Mouse (Mus musculus): ENCODE data around the gene Rnf181.
A peak's percentile ranks its signal among the peaks of the same experiment; 100 is the strongest.

The Rnf181 gene

DNA sequence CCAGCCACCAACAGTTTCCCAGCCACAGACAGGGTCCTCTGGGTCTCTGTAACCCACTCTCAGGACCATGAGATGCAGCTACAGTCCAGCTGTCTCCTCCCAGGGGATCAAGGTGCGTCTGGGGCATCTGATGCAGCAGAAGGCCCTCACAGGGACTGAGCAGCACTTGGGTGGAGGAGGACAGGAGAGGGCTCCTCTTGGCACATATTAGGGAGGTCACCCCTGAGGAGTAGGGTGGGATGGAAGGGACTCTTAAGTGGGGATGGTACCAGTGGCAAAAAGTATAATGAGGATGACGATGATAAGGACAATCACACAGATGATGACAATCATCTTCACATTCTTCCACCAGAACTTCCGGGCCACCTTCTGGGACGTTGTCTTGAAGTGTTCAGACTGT is 18.5 kb upstream of the Rnf181 start:
- no peak for DNase-seq (ENCODE audit: low read depth, low spot score)

DNA sequence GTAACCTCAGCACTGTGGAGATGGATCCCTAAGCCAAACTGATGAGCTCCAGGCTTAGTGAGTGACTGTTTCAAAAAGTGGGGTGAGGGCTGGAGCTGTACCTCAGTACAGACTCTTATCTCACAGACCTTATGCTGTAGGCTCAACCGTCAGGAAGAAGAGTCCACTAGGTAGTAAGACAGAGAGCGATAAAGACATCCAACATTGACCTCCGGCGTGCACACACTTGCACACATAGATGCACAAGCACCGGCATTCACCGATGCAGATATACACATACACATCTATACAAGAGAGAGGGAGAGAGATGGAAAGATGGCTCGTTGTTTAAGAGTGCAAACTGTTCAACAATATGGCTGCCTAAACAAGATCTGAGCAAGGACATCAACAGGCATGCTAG is 17.2 kb upstream of the Rnf181 start:
- no peak for DNase-seq (ENCODE audit: low read depth, low spot score)

DNA sequence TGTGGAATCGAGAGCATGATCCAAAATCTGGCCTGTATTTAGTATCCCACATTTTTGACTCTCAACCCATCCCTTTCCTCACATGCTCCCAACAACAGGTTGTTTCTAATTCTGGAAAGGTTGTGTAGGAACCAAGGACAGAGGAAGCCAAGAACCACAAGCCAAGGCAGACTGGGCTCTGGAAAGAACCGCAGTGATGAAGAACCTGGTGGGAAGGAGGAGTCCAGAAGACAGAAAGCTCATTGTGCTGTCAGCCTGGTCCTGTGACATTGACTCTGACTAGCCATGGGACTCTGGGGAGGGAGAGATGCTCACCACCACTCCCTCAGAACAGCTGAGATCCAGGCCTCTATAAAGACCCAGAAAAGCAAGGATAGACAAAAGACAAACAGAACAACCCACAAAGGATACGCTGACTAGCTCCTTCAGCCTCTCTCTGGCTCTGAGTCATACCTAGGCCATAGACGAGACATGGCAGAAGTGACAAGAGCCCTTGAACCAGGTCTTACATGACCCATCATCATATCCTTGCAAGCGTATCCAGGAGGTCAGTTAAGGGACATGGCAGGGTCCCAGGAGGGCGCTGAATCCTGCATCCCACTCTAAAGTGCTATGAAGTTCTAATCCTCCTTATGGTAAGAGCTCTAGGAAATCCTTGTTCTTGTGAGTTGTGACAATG is 16.5 kb upstream of the Rnf181 start:
- DNase-seq (ENCODE audit: low read depth, low spot score) = no peak

- no peak for DNase-seq (ENCODE audit: low read depth, low spot score)
These were observed 15.7 kb upstream of the Rnf181 start for GRCm38 (mm10) chr6:72382494-72382893.

DNA sequence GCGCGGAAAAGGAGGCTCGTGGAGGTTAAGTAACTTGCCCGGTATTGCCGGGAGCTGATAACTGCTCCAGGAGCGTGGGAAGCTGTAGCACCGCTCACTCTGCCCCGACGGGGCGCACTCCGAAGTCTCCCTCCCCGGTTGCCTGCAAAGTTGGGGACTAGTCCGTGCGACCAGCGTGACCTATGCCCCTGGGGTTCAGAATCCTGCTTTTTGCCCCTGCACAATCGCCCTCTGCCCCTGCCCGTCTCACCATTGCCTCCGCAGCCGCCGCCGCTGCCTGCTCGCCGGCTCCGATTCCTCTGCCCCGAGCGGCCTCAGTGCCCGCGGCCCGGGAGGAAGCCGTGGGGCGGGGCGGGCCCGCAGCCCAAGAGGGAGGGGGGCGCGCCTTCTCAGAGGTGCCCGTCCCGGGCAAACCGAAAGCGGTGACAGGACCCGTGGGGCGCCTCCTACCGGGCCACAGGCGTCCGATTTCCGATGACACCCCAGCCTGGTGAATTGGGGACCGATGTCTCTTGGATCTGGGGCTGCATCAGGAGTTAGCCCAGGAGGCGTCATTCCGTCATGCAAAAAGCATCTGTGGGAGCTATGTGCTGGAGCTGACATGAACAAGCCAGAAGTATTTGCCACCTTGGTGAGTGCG is 13.5 kb upstream of the Rnf181 start, which contains the start of gene Vamp5:
TSS of gene Vamp5 (minus strand) at position 338 of the 640 bp plus-strand sequence.
- DNase-seq (ENCODE audit: low read depth, low spot score) = no peak

GRCm38 (mm10) chr6:72379377-72380130 is 12.8 kb upstream of the Rnf181 start:
- no peak for DNase-seq (ENCODE audit: low read depth, low spot score)

DNA sequence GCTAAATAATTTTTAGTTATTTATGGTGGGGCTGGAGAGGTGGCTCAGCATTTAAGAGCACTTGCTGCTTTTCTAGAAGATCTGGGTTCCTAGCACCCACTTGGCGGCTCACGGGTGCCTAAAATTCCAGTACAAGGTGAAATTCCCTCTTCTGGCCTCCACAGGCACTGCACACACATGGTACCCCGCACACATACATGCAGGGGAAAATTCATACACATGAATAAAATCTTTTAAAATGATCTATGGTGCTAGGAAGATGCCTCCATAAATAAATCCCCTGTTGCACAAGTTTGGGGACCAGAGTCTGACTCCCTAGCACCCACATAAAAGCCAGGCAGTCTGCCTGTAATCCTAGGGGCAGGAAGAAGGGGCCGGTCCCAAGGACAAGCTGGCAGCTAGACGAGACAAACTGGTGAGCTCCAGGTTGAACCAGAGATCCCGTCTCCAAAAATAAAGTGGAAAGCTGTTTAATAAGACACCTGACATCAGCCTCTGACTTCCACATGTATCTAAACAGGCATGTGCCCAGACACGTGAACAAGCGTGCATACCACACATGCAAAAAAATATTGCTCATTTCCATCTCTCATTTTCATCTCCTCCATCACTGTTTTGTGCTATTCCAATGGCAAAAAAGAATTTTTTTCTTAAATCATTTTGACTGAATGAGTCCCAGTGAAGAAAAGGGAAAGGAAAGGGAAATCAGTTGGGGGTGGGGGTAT is 11.9 kb upstream of the Rnf181 start:
- DNase-seq (ENCODE audit: low read depth, low spot score) = no peak

DNA sequence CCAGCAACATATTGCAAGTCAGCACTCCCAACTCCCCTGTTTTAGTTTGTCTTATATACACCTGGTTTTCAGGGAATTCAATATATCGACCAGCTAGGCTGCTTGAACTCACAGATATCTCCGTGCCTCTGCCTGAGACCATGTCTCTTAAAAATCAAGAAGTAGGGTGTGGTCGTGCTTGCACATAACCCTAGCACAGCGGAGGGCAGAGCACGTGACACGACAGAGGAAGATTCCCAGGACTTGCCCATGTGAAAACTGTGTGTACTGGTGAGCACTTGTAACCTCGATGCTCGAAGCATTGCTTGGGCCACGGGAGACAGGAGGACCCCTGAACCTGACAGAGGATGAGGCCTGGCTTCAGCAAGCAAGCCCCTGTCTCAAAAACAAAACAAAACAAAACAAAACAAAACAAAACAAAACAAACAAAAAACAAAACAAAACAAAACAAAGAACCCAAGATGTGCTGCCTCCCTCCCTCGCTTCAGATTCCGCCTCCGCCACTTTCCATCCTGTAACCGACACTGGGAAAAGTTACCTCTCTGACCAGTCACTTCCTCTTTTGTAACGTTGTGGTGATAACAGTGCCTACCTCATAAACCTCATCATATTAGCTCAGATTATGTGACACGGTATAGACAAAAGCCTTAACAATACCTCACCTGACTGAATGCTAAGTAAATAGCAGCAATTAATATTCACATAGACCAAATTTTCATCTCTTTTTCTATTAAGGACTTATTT is 8.2 kb upstream of the Rnf181 start:
- DNase-seq (ENCODE audit: low read depth, low spot score) = no peak

GRCm38 (mm10) chr6:72374206-72374605 is 7.5 kb upstream of the Rnf181 start:
- no peak for DNase-seq (ENCODE audit: low read depth, low spot score)

DNA sequence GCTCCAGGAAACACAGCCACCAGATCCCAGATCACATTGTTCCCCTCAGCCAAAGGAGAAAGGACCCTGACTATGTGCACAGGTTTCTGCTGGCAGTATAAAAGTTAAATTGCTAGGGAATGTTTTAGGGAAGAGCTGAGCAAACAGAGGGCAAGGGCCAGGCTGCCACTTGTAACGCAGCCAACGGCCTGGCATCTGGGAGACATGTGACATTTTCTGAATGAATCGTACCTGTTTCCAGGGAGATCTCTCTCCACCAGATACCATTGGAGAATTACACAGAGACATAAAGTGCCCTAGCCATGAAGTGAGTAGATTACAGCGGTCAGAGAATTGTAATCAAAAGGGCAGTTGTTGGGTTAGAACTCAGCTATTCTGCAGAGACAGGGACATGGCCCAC is 6.4 kb upstream of the Rnf181 start:
- no peak for DNase-seq (ENCODE audit: low read depth, low spot score)

- no peak for DNase-seq (ENCODE audit: low read depth, low spot score)
These were observed 4.8 kb upstream of the Rnf181 start for GRCm38 (mm10) chr6:72371571-72371970.

DNA sequence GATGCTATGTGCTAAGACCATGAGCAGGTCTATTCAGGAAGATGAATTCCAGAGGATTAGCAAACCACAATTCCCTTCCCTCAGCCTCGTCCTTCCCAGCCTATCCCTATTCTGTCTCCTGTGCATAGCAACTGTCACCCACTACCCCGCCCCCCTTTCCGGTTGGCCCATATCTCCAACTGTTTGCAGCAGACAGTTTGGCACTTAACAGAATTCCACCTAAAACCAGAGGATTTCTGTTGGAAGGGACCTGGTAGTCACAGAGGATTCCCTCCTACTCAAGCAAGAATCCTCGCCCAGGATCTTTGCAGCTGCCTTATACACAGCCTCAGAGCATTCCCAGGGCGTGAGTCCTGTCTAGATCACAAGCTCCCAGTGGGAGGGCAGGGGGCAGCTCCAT is 4.4 kb upstream of the Rnf181 start:
- no peak for DNase-seq (ENCODE audit: low read depth, low spot score)

DNA sequence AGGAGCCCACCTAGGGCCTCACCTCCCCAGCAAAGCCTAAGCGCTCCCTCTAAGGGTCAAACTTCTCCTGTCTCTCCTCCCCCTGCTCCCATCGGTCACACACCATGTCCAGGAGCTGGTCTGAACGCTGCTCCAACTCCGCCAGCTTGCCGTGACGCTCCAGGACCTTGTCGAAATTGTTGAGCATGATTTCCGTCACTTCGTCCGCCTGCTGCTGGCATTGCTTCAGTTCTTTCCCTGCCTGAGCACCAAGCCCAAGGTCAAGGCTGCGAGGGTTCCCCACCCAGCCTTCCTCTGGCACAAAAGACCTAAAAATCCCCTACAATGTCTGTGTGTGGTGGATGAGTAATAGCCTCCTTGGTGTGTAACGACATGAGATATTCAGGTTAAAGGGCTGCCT is 3.3 kb upstream of the Rnf181 start:
- DNase-seq (ENCODE audit: low read depth, low spot score) = no peak

GRCm38 (mm10) chr6:72369557-72369956 is 2.8 kb upstream of the Rnf181 start:
- no peak for DNase-seq (ENCODE audit: low read depth, low spot score)

GRCm38 (mm10) chr6:72367460-72367974 is 761 bp upstream of the Rnf181 start:
- no peak for DNase-seq (ENCODE audit: low read depth, low spot score)

DNA sequence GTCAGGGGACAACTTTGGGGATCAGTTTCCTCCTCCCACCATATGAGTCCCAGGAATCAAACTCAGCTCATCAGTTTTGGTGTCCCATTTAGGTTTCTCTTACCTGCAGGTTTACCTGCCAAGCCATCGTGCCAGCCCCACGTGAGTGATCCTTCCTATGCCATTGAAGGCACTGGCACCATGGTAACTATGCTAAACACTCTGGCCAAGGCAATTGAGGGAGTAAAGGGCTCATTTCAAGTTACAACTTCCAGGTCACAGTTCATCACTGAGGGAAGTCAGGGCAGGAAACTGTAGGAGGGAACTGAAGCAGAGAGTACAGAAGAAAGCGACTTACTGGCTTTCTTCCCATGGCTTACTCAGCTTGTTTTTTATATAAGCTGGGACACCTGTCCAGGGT is 452 bp downstream of the Rnf181 start:
- no peak for DNase-seq (ENCODE audit: low read depth, low spot score)

DNA sequence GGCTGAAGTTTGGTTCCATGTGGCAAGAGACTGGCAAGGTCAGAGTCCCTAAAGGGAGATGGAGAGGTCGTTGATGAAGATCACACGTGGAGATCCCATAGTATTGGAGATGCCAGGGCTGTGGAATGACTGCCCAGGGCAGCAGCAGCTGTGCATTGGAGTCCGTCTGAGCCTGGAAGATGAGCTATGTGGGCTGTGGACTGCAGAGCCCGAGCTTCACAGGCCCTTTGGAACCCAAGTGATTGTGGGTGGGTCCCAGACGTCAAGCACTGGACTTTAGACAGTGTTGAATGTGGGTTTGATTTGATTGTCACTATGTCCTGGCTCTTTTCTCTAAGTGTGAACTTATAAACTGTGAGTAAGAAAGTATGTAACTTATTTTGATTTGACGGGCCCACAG is 1.8 kb downstream of the Rnf181 start:
- DNase-seq (ENCODE audit: low read depth, low spot score) = no peak

- DNase-seq (ENCODE audit: low read depth, low spot score) = no peak
These were observed 2.7 kb downstream of the Rnf181 start for GRCm38 (mm10) chr6:72364009-72364408.

- peak; percentile 96 for DNase-seq (ENCODE audit: low read depth, low spot score)
These were observed 4.4 kb downstream of the Rnf181 start for GRCm38 (mm10) chr6:72362132-72363028.

DNA sequence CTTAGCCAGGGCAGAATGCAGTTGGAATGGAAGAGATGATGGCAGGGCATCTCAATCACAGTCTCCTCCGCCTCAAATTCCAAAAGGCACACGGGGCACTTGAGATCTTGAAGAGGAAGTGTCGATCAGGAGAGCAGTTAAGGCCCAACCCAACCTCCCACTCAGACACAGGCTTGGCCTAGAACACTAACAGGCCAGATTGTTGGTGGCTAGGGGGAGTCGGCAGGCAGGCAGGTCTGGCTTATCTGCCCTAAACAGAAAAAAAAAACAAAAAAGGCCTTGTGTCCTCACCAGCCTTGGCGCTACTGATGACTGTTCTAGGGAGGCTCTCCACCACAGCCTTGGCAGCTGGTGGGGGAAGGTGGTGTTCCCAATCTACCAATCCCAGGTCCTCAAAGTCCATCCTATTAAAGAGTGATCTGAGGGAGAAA is 5.6 kb downstream of the Rnf181 start:
- DNase-seq (ENCODE audit: low read depth, low spot score) = no peak

All from mesoderm, embryonic 11.5 days (tissue).